Mouse (Mus musculus) myocyte (in vitro differentiated cells): ENCODE results near the gene Ada. TPM values are rescaled to one million over a fixed set of nuclear protein-coding genes. Genes with fewer than 3 reads are reported as not detected.
A peak's percentile ranks its signal among the peaks of the same experiment; 100 is the strongest.

ENCODE experiments used
- H3K27me3 ChIP-seq: one replicate; pipeline ENCODE4 v1.6.1; 2011; ENCODE audit not compliant: control insufficient read depth, insufficient read depth, insufficient read length
- H3K36me3 ChIP-seq: one replicate; pipeline ENCODE4 v1.6.1; 2011; ENCODE audit not compliant: control insufficient read depth, insufficient read depth
- H3K4me2 ChIP-seq: one replicate; pipeline ENCODE4 v1.6.1; 2011; ENCODE audit warnings: low read depth, control low read depth
- H3K4me3 ChIP-seq: one replicate; pipeline ENCODE4 v1.5.1; 2011; ENCODE audit warnings: mild to moderate bottlenecking, control low read depth, moderate library complexity
- H3K79me2 ChIP-seq: one replicate; pipeline ENCODE4 v1.6.1; 2011; ENCODE audit not compliant: control insufficient read depth, insufficient read depth
- H3ac ChIP-seq: one replicate; pipeline ENCODE4 v1.6.1; 2011; ENCODE audit not compliant: control insufficient read depth, insufficient read length
- CEBPB ChIP-seq: IDR thresholded peaks from 2 replicates; pipeline ENCODE4 v1.6.1; 2011; ENCODE audit warnings: mild to moderate bottlenecking, moderate library complexity; ENCODE audit not compliant: poor library complexity, insufficient read depth, severe bottlenecking
- E2F4 ChIP-seq: IDR thresholded peaks from one replicate; pipeline ENCODE4 v1.6.1; 2011; ENCODE audit warnings: mild to moderate bottlenecking, control low read depth, moderate library complexity; ENCODE audit not compliant: insufficient read depth
- MAX ChIP-seq: IDR thresholded peaks from one replicate; pipeline ENCODE4 v1.6.1; 2011; ENCODE audit warnings: low read depth, mild to moderate bottlenecking, control low read depth
- MYOD1 ChIP-seq, 3 experiments: IDR thresholded peaks; one replicate each; pipeline ENCODE4 v1.6.1; 2011; ENCODE audit warnings: control low read depth in 2 of 3, low read depth in 2 of 3, mild to moderate bottlenecking in 2 of 3, moderate library complexity in 1 of 3; ENCODE audit not compliant: insufficient read length in 2 of 3, control insufficient read depth in 1 of 3
- MYOG ChIP-seq, 3 experiments: IDR thresholded peaks; one replicate each; pipeline ENCODE4 v1.6.1; 2011; ENCODE audit warnings: control low read depth in 2 of 3, low read depth in 2 of 3, mild to moderate bottlenecking in 2 of 3; ENCODE audit not compliant: insufficient read length in 2 of 3, control insufficient read depth in 1 of 3, insufficient read depth in 1 of 3
- POLR2A ChIP-seq: IDR thresholded peaks from one replicate; pipeline ENCODE4 v1.6.1; 2011; ENCODE audit warnings: low read depth, mild to moderate bottlenecking, control low read depth, moderate library complexity; ENCODE audit not compliant: insufficient read length
- POLR2AphosphoS2 ChIP-seq: IDR thresholded peaks from one replicate; pipeline ENCODE4 v1.6.1; 2011; ENCODE audit warnings: low read depth, control low read depth; ENCODE audit not compliant: insufficient read length
- REST ChIP-seq: IDR thresholded peaks from one replicate; pipeline ENCODE4 v1.6.1; 2011; ENCODE audit warnings: mild to moderate bottlenecking, control low read depth, moderate library complexity; ENCODE audit not compliant: insufficient read depth, insufficient read length
- SRF ChIP-seq: IDR thresholded peaks from one replicate; pipeline ENCODE4 v1.6.1; 2011; ENCODE audit warnings: low read depth; ENCODE audit not compliant: control insufficient read depth, insufficient read length
- TCF12 ChIP-seq: IDR thresholded peaks from one replicate; pipeline ENCODE4 v1.6.1; 2011; ENCODE audit warnings: mild to moderate bottlenecking, control low read depth; ENCODE audit not compliant: poor library complexity, insufficient read depth, severe bottlenecking
- TCF3 ChIP-seq: IDR thresholded peaks from one replicate; pipeline ENCODE4 v1.6.1; 2011; ENCODE audit warnings: low read depth, control low read depth; ENCODE audit not compliant: insufficient read length
- USF1 ChIP-seq: IDR thresholded peaks from one replicate; pipeline ENCODE4 v1.6.1; 2011; ENCODE audit warnings: low read depth, mild to moderate bottlenecking, control low read depth, moderate library complexity
- polyA plus RNA-seq: library from polyadenylated mRNA; unstranded; fragments of >200 nt; fragmentation: generic; extraction: Trizol; gene quantifications from one replicate; pipeline ENCODE4 v1.2.1, GENCODE M21; 2012; ENCODE audit warnings: missing spikeins

The Ada gene
- polyA plus RNA-seq, 1 experiment, result 0.60 TPM

DNA sequence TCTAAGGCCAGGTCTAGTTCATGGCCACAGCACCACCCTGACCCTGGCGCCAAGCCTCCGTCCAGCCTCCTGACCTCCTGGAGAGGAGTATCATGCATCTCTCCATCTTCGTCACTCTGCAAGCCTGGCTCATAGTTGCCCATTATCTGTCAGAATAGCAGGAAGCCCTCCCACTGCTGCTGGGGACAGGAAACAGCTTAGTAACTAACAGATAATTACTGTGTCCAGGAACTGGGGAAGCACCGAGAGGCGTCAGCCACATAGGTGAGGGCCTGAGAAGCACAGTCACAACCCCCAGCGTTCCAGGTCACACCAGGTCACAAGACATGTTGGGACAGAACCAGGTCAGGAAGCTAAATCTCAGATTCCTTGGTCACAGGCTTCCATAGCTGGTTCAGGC is 6.7 kb downstream of the Ada start:
- no peaks in the 10 kb centered on the region for H3K36me3 ChIP-seq
- peaks cover 2% of the 10 kb centered on the region for H3K27me3 ChIP-seq
- TF ChIP-seq MAX, result no peak
- no peak for TF ChIP-seq MYOD1 (IDR thresholded peaks at IDR 0.05; ENCODE audit: control insufficient read depth in 1 of 3, insufficient read length in 2 of 3, low read depth in 2 of 3)
- no peak for TF ChIP-seq CEBPB
- no peak for TF ChIP-seq USF1
- no peak for TF ChIP-seq REST
- no peak for TF ChIP-seq SRF
- no peak overlapping the region for H3ac ChIP-seq
- H3K4me2 ChIP-seq, result no peak overlapping the region
- no peaks in the 10 kb centered on the region for H3K79me2 ChIP-seq
- H3K4me3 ChIP-seq, result no peak overlapping the region

DNA sequence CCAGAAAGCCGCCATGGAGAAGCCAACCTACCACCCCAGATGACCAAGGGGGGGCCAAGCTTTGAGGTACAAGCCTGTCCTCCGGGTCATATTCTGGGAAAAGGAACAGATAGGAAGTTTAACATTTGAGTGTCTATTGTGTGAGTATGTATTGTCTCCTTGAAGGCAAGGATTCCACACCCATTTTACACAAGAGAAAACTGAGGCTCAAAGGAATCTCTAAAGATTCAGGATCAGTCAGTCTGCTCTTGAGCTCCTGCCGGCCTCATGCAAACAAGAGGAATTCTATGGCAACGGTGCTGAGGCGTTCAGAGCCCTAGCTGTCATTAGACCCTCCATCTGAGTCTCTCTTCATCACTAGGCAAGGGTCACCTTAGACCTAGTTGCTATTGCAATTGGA is 7.4 kb downstream of the Ada start:
- no peak overlapping the region for H3K4me2 ChIP-seq
- H3K79me2 ChIP-seq, result no peaks in the 10 kb centered on the region
- no peak overlapping the region for H3K4me3 ChIP-seq
- TF ChIP-seq MYOD1 (IDR thresholded peaks at IDR 0.05; ENCODE audit: control insufficient read depth in 1 of 3, insufficient read length in 2 of 3, low read depth in 2 of 3) (no peak), POLR2AphosphoS2 (no peak), REST (no peak), TCF3 (no peak), MAX (no peak), CEBPB (no peak), POLR2A (no peak), SRF (no peak), E2F4 (no peak), USF1 (no peak), TCF12 (no peak), MYOG (IDR thresholded peaks at IDR 0.05; ENCODE audit: control insufficient read depth in 1 of 3, insufficient read depth in 1 of 3, insufficient read length in 2 of 3, low read depth in 2 of 3) (no peak)
- H3K36me3 ChIP-seq, result no peaks in the 10 kb centered on the region
- no peaks in the 10 kb centered on the region for H3K27me3 ChIP-seq
- H3ac ChIP-seq, result no peak overlapping the region

DNA sequence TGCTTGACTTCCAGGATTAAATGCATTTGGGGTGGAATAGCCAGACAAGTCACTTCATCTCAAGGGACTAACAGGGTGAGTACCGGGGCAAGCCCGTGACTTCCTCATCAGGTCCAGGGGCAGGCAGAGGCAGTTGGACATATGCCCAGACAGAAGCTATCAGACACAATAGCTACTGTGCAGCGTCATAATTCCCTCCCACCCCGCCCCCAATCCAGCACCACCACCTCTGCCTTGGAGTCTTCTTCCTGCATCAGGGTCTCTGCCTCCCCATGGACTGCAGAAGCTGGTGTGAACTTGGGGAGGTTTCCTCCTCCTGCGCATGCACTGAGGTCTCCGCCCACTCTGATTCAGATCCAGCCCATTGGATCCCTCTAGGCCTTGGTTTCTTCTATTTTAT is 14.1 kb downstream of the Ada start:
- peak overlapping the region; percentile 13 for H3K4me2 ChIP-seq
- H3ac ChIP-seq, result no peak overlapping the region
- no peak overlapping the region for H3K4me3 ChIP-seq
- no peaks in the 10 kb centered on the region for H3K79me2 ChIP-seq
- no peak for TF ChIP-seq REST
- TF ChIP-seq CEBPB, result no peak
- TF ChIP-seq MYOD1 (IDR thresholded peaks at IDR 0.05; ENCODE audit: control insufficient read depth in 1 of 3, insufficient read length in 2 of 3, low read depth in 2 of 3), result no peak
- no peak for TF ChIP-seq TCF12
- no peak for TF ChIP-seq POLR2A
- no peak for TF ChIP-seq USF1
- no peak for TF ChIP-seq MAX
- no peak for TF ChIP-seq POLR2AphosphoS2
- TF ChIP-seq E2F4, result no peak
- no peaks in the 10 kb centered on the region for H3K36me3 ChIP-seq
- H3K27me3 ChIP-seq, result no peaks in the 10 kb centered on the region

DNA sequence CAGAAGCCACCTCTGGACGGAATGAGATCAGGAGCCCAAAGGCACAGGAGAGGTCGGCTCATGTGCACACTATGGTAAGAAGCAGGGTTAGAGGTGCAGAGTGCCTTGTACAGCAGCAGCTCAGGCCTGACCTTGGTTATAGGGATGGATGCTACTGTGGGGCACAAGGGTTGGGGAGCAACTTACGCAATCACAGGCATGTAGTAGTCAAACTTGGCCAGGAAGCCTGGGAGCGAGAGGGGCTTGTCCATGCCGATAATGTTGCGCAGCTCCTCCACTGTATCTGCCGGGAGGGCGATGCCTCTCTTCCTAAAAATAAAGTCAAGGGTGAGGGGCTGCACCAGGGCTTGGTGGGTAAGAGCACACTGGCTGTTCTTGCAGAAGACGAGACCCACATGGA is 14.9 kb downstream of the Ada start:
- H3K27me3 ChIP-seq, result no peaks in the 10 kb centered on the region
- H3K36me3 ChIP-seq, result no peaks in the 10 kb centered on the region
- TF ChIP-seq REST (no peak), POLR2AphosphoS2 (peak; percentile 32), CEBPB (0 out of 2 replicates have a peak, but pooled peaks have one; percentile 5)

DNA sequence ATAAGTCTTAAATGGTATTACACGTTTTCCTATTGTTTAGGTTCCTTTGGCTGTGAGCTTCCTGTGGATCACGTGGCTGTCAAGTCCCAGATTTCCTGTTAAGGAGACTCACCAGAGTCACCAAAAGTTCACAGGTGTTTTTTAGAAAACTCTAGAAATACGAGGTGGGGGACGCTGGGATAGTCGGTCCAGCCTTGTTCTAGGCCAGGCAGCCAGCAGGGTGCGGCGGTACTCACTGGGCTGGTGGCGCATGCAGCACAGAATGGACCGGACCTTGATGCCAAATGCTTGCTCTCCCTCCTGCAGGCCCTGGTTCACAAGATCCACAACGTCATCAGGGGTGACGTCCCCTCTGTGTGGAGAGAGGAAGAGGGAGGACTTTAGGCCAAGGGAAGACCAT is 18.0 kb downstream of the Ada start:
- Histone ChIP-seq H3K4me2 (no peak overlapping the region), H3K79me2 (no peaks in the 10 kb centered on the region), H3K27me3 (no peaks in the 10 kb centered on the region), H3K4me3 (no peak overlapping the region), H3K36me3 (peaks cover 18% of the 10 kb centered on the region), H3ac (no peak overlapping the region)
- no peak for TF ChIP-seq REST
- TF ChIP-seq E2F4, result no peak
- no peak for TF ChIP-seq TCF12
- TF ChIP-seq POLR2AphosphoS2, result peak; percentile 8
- peak; percentile 20 for TF ChIP-seq POLR2A

More for the DNA sequence above, 14.9 kb downstream of the Ada start:
- no peaks in the 10 kb centered on the region for H3K79me2 ChIP-seq
- no peak overlapping the region for H3K4me2 ChIP-seq
- H3ac ChIP-seq, result no peak overlapping the region
- H3K4me3 ChIP-seq, result no peak overlapping the region
